In genomic region chr15:90213946-90214345, GRCm38 (mm10) we compare ENCODE assay signal across 15 mouse cellular contexts.
"Had no signal": no experiment of that assay in that cellular context is flagged by ENCODE, and none has a peak within 500 bp of the region (broad histone marks: within the 10 kb centered on the region; RNA-seq: fewer than 3 reads in every experiment).

No protein-coding gene starts in this region.

- H3K4me1 ChIP-seq: neural tube, embryonic 13.5 days; stomach, embryonic 15.5 days had no signal

- H3K27ac ChIP-seq: neural tube, embryonic 13.5 days; neural tube, embryonic 15.5 days; stomach, embryonic 15.5 days had no signal

- H3K36me3 ChIP-seq: neural tube, embryonic 13.5 days; neural tube, embryonic 15.5 days; stomach, embryonic 15.5 days had no signal

- H3K4me2 ChIP-seq: neural tube, embryonic 13.5 days; neural tube, embryonic 15.5 days; stomach, embryonic 15.5 days had no signal

- H3K9ac ChIP-seq: neural tube, embryonic 13.5 days; neural tube, embryonic 15.5 days; stomach, embryonic 15.5 days had no signal

- H3K9me3 ChIP-seq: neural tube, embryonic 13.5 days; neural tube, embryonic 15.5 days; stomach, embryonic 15.5 days had no signal

- H3K27me3 ChIP-seq: neural tube, embryonic 13.5 days; neural tube, embryonic 15.5 days; stomach, embryonic 15.5 days had no signal

- DNase-seq: retina, postnatal 1 day; right cerebral cortex, adult 18-20 months; right cerebral cortex, postnatal 14 days; right cerebral cortex, postnatal 25 days; right cerebral cortex, postnatal 4 days; spleen, adult 18-20 months; thymus, adult 18-20 months; thymus, adult 2 months; thymus, postnatal 14 days; thymus, postnatal 25 days; thymus, postnatal 36 days; thymus, postnatal 4 days had no signal

- H3K4me3 ChIP-seq: neural tube, embryonic 13.5 days; neural tube, embryonic 15.5 days; stomach, embryonic 15.5 days had no signal
